Mouse (Mus musculus) testis, postnatal 10 days (tissue): ENCODE measurements around the gene Aldh1l1.
A peak's percentile ranks its signal among the peaks of the same experiment; 100 is the strongest.

ENCODE experiments used
- DNase-seq: peaks from one replicate; pipeline ENCODE4 v3.0.0; 2021; ENCODE audit warnings: low spot score

Gene Aldh1l1

GRCm38 (mm10) chr6:90472079-90472478 is 14.1 kb upstream of the Aldh1l1 start:
- no peak for DNase-seq

GRCm38 (mm10) chr6:90472697-90473096 is 13.5 kb upstream of the Aldh1l1 start:
- DNase-seq: no peak

- DNase-seq: no peak
Observed at GRCm38 (mm10) chr6:90473630-90474360, 12.4 kb upstream of the Aldh1l1 start.

GRCm38 (mm10) chr6:90474361-90474750 is 11.9 kb upstream of the Aldh1l1 start:
- DNase-seq: no peak

- no peak for DNase-seq
Observed at GRCm38 (mm10) chr6:90475176-90475853, 10.9 kb upstream of the Aldh1l1 start.

- no peak for DNase-seq
Observed at GRCm38 (mm10) chr6:90475854-90476212, 10.4 kb upstream of the Aldh1l1 start.

- DNase-seq: no peak
Observed at GRCm38 (mm10) chr6:90476941-90477518, 9.2 kb upstream of the Aldh1l1 start.

- no peak for DNase-seq
Observed at GRCm38 (mm10) chr6:90484249-90484648, 2.0 kb upstream of the Aldh1l1 start.

GRCm38 (mm10) chr6:90484876-90485275 is 1.4 kb upstream of the Aldh1l1 start:
- DNase-seq: no peak

- DNase-seq: no peak
Observed at GRCm38 (mm10) chr6:90487531-90487930, 1.3 kb downstream of the Aldh1l1 start.

GRCm38 (mm10) chr6:90489532-90489931 is 3.3 kb downstream of the Aldh1l1 start:
- DNase-seq: no peak

- no peak for DNase-seq
Observed at GRCm38 (mm10) chr6:90490976-90491375, 4.7 kb downstream of the Aldh1l1 start.

- no peak for DNase-seq
Observed at GRCm38 (mm10) chr6:90491956-90492744, 5.9 kb downstream of the Aldh1l1 start.

- no peak for DNase-seq
Observed at GRCm38 (mm10) chr6:90494155-90494554, 7.9 kb downstream of the Aldh1l1 start.

GRCm38 (mm10) chr6:90494566-90494965 is 8.3 kb downstream of the Aldh1l1 start:
- DNase-seq: no peak

GRCm38 (mm10) chr6:90495282-90495912 is 9.2 kb downstream of the Aldh1l1 start:
- no peak for DNase-seq

GRCm38 (mm10) chr6:90496217-90496616 is 10.0 kb downstream of the Aldh1l1 start:
- DNase-seq: no peak

GRCm38 (mm10) chr6:90499509-90499908 is 13.3 kb downstream of the Aldh1l1 start:
- DNase-seq: no peak

- DNase-seq: no peak
Observed at GRCm38 (mm10) chr6:90501222-90501940, 15.2 kb downstream of the Aldh1l1 start.

GRCm38 (mm10) chr6:90505906-90506305 is 19.7 kb downstream of the Aldh1l1 start:
- peak; percentile 51 for DNase-seq

- DNase-seq: peak; percentile 89
Observed at GRCm38 (mm10) chr6:90506673-90507311, 20.6 kb downstream of the Aldh1l1 start.
